Mouse (Mus musculus) heart, postnatal 0 days (tissue): ENCODE results near the gene Oxa1l.

Source experiments
- CTCF ChIP-seq: IDR thresholded peaks from 2 replicates; pipeline ENCODE4 v1.5.1; 2016; ENCODE audit warnings: antibody characterized with exemption, control low read depth, low read depth
- EP300 ChIP-seq: IDR thresholded peaks from 2 replicates; pipeline ENCODE4 v1.6.1; 2016; ENCODE audit warnings: antibody characterized with exemption, low read depth

GRCm38 (mm10) chr14:54416830-54417229, 56.2 kb downstream of the Oxa1l start:
- TF ChIP-seq CTCF (no peak), EP300 (no peak)
